Mouse (Mus musculus): ENCODE data around the gene Tmbim4. TPM values are rescaled to one million over a fixed set of nuclear protein-coding genes. Genes with fewer than 3 reads are reported as not detected.

Gene Tmbim4
- polyA plus RNA-seq (2017; shearing (Covaris generic)), result 141 TPM

GRCm38 (mm10) chr10:120201131-120201921, at the start of gene Tmbim4:
Tmbim4 (plus strand) TSS chr10:120201590.

DNA sequence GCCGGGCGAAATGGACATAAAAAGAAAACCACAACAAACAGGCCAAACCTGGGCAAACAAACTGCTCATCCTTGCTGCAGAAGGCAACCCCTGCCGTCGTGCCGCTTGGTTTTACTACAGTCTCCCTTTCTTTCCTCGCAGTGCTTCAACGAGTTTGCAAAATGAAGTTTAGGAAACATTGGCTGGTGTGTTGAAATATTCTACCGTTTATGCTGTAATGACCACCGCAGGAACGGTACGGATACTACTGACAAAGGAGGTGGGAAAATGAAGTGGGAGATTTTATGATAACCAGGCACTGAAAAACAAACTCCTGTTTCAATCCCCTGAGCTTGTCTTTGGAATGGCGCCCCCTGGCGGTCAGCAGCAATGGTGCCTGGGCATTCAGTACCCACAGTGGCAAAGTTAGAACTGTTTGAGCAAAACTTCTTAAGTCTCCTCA, 592 bp downstream of the Tmbim4 start, which contains the start of gene Irak3:
Gene Irak3, minus strand, starts transcription at position 170 of the 442 bp plus-strand sequence.

DNA sequence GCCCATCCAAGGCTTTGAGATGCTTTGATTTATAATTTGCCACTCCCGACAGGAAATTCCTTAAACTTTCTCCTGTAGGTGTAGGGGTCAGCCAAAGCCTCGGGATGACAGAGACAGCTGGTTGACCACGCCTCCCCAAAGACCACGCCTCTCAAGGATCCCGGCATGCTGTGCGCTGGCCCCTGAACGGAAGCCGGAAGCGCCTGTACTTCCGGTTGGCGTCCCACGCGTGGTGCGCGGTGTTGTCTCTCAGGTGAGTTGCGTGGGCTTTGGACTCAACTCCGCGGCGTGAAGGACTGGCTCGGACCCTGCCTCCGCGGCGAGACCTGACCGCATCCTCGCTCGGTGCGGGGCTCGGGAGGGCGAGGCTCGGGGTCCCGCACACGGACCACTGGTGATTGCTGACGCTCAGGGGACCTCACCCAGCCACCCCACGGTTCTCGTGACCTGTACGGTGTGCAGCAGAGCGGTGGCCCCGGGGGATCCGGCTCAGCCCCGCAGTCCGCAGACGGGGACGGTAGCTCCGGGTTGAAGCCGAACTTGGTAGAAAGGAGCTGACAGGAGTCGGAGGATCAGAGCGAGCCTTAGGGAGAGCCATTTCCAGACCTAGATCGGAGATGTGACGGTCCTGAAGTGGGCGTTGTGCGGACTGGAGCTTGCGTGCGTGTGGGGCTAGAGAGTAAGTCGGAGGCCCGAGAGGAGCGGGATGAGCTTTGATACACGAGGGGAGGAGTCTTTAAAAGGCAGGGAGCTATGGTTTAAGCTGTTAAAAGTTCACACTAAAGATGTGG, 25.7 kb downstream of the Tmbim4 start, which contains the start of gene Llph:
Gene Llph, plus strand, starts transcription at position 200 of the 791 bp plus-strand sequence.

Other genes with a start within 250 kb of the Tmbim4 start
- gene Helb, start 88.6 kb upstream of the Tmbim4 start, polyA plus RNA-seq (2017; shearing (Covaris generic)), result 19.5 TPM
- 5.5 TPM for gene Irak3, start 540 bp downstream of the Tmbim4 start, polyA plus RNA-seq (2017; shearing (Covaris generic))
- gene Llph, start 25.5 kb downstream of the Tmbim4 start, polyA plus RNA-seq (2017; shearing (Covaris generic)), result 98.6 TPM

Measured in CD4-positive, CD25-positive, alpha-beta regulatory T cell (primary cell).